In the genomic region with DNA sequence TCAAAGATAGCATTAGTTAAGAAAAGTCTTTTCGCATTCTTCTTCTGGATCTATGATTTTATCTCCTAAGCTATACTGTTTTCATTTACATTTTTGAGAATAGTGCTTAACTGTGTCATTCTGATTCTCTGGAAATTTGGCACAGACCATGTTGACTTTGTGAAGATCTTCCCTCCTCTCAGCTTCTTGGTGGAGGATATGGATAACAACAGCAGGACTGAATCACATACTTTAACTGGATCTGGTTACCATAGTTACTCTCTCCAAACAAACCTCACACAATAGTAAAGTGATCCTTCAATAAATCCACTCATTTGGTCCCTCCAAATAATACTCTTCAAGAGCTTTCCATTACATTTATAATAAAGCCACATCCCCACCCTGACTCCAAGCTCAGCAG, we compare ENCODE assay signal across 25 mouse cellular contexts.
DNase-seq lines count a peak whose midpoint lies in the region; ATAC-seq and TF ChIP-seq lines count a peak whose summit lies in the region.
"Had no signal": no experiment of that assay in that cellular context is flagged by ENCODE, and none has a peak within 500 bp of the region (broad histone marks: within the 10 kb centered on the region; RNA-seq: fewer than 3 reads in every experiment).

No protein-coding gene starts in this region.

- H3K9me3 ChIP-seq in embryonic facial prominence, embryonic 14.5 days (ENCODE audit: control insufficient read depth, low read length), result no peaks in the 10 kb centered on the region
- H3K9me3 ChIP-seq in embryonic facial prominence, embryonic 10.5 days, result no peaks in the 10 kb centered on the region
- H3K9me3 ChIP-seq in kidney, postnatal 0 days (replicated peaks; ENCODE audit: low read length), result no peaks in the 10 kb centered on the region
- H3K9me3 ChIP-seq in midbrain, embryonic 11.5 days (ENCODE audit: control insufficient read depth, low read length), result no peaks in the 10 kb centered on the region
- H3K9me3 ChIP-seq in midbrain, embryonic 10.5 days (replicated peaks), result no peaks in the 10 kb centered on the region
- H3K9me3 ChIP-seq: embryonic facial prominence, embryonic 13.5 days; forebrain, embryonic 10.5 days; forebrain, embryonic 13.5 days; heart, embryonic 12.5 days; heart, embryonic 15.5 days; hindbrain, embryonic 13.5 days had no signal

- peak; percentile 7 for DNase-seq in embryonic facial prominence, embryonic 14.5 days (ENCODE audit: low spot score)
- no peak for DNase-seq in embryonic facial prominence, embryonic 10.5 days (ENCODE audit: low spot score)
- peak; percentile 55 for DNase-seq in kidney, postnatal 0 days (ENCODE audit: low spot score)
- DNase-seq in kidney, postnatal 4 days, result no peak
- DNase-seq in midbrain, embryonic 11.5 days (ENCODE audit: low spot score, missing footprints), result no peak
- no peak for DNase-seq in midbrain, embryonic 10.5 days (ENCODE audit: low spot score)
- DNase-seq: adrenal gland, adult 8-10 months; adrenal gland, postnatal 25 days; cerebellum, adult 11 months; cerebellum, adult 2 months; cerebellum, adult 9-11 months; cerebellum, postnatal 25 days; gastrocnemius, postnatal 25 days; heart, adult 18-20 months; heart, postnatal 14 days had no signal

- 82% methylated on average over 1 of the region's 1 CpGs for WGBS in embryonic facial prominence, embryonic 14.5 days
- 93% methylated on average over 1 of the region's 1 CpGs for WGBS in embryonic facial prominence, embryonic 10.5 days
- WGBS in kidney, postnatal 0 days, result 72% methylated on average over 1 of the region's 1 CpGs
- WGBS in midbrain, embryonic 11.5 days, result 96% methylated on average over 1 of the region's 1 CpGs
- WGBS in midbrain, embryonic 10.5 days, result 85% methylated on average over 1 of the region's 1 CpGs

- TF ChIP-seq CTCF in kidney, postnatal 0 days (IDR thresholded peaks at IDR 0.05; ENCODE audit: low read depth), result no peak

- ATAC-seq in embryonic facial prominence, embryonic 14.5 days (ENCODE audit: low read depth), result no peak
- ATAC-seq in kidney, postnatal 0 days (replicated peaks; ENCODE audit: low FRiP score, low read depth), result no peak
- 0 out of 2 replicates have a peak, but pooled peaks have one; percentile 33 for ATAC-seq in midbrain, embryonic 11.5 days (ENCODE audit: low FRiP score)
- ATAC-seq in megakaryocyte progenitor cell, adult 5-6 weeks (replicated peaks; ENCODE audit: poor library complexity), result no peak
- ATAC-seq: activated CD4-positive, CD25-positive, alpha-beta regulatory T cell, adult 4 months; forebrain, embryonic 13.5 days; forebrain, embryonic 16.5 days; hindbrain, embryonic 16.5 days had no signal

- no peaks in the 10 kb centered on the region for H3K36me3 ChIP-seq in embryonic facial prominence, embryonic 14.5 days (ENCODE audit: control insufficient read depth, insufficient read depth, low read length)
- no peaks in the 10 kb centered on the region for H3K36me3 ChIP-seq in embryonic facial prominence, embryonic 10.5 days (replicated peaks)
- no peaks in the 10 kb centered on the region for H3K36me3 ChIP-seq in kidney, postnatal 0 days (ENCODE audit: insufficient read depth, low read length)
- H3K36me3 ChIP-seq in midbrain, embryonic 11.5 days (ENCODE audit: control insufficient read depth, insufficient read depth, low read length), result no peaks in the 10 kb centered on the region
- H3K36me3 ChIP-seq in midbrain, embryonic 10.5 days, result no peaks in the 10 kb centered on the region
- H3K36me3 ChIP-seq: embryonic facial prominence, embryonic 13.5 days; forebrain, embryonic 10.5 days; heart, embryonic 12.5 days; heart, embryonic 15.5 days; hindbrain, embryonic 13.5 days had no signal

- no peaks in the 10 kb centered on the region for H3K4me1 ChIP-seq in embryonic facial prominence, embryonic 14.5 days (ENCODE audit: control insufficient read depth, insufficient read depth, low read length)
- H3K4me1 ChIP-seq in embryonic facial prominence, embryonic 10.5 days, result no peaks in the 10 kb centered on the region
- H3K4me1 ChIP-seq in kidney, postnatal 0 days (replicated peaks; ENCODE audit: insufficient read depth, low read length), result no peaks in the 10 kb centered on the region
- H3K4me1 ChIP-seq in midbrain, embryonic 11.5 days (ENCODE audit: control insufficient read depth, insufficient read depth, low read length), result no peaks in the 10 kb centered on the region
- H3K4me1 ChIP-seq in midbrain, embryonic 10.5 days, result peaks cover 4% of the 10 kb centered on the region; the same call in 1 of the 2 replicates
- H3K4me1 ChIP-seq: embryonic facial prominence, embryonic 13.5 days; forebrain, embryonic 13.5 days; heart, embryonic 12.5 days; heart, embryonic 15.5 days; hindbrain, embryonic 13.5 days had no signal

- no peak overlapping the region for H3K4me3 ChIP-seq in embryonic facial prominence, embryonic 14.5 days (ENCODE audit: low read depth, low read length)
- no peak overlapping the region for H3K4me3 ChIP-seq in embryonic facial prominence, embryonic 10.5 days
- H3K4me3 ChIP-seq in kidney, postnatal 0 days (replicated peaks; ENCODE audit: low read depth, low read length), result no peak overlapping the region
- H3K4me3 ChIP-seq in midbrain, embryonic 11.5 days (ENCODE audit: low read depth, low read length), result no peak overlapping the region
- no peak overlapping the region for H3K4me3 ChIP-seq in midbrain, embryonic 10.5 days
- H3K4me3 ChIP-seq: embryonic facial prominence, embryonic 13.5 days; forebrain, embryonic 10.5 days; forebrain, embryonic 13.5 days; heart, embryonic 12.5 days; heart, embryonic 15.5 days; hindbrain, embryonic 13.5 days had no signal

- no peak overlapping the region for H3K27ac ChIP-seq in embryonic facial prominence, embryonic 14.5 days (replicated peaks; ENCODE audit: low read depth, low read length)
- no peak overlapping the region for H3K27ac ChIP-seq in embryonic facial prominence, embryonic 10.5 days (replicated peaks)
- no peak overlapping the region for H3K27ac ChIP-seq in kidney, postnatal 0 days
- H3K27ac ChIP-seq in midbrain, embryonic 11.5 days (ENCODE audit: low read depth, low read length), result no peak overlapping the region
- H3K27ac ChIP-seq in midbrain, embryonic 10.5 days (replicated peaks), result no peak overlapping the region
- H3K27ac ChIP-seq: embryonic facial prominence, embryonic 13.5 days; forebrain, embryonic 10.5 days; forebrain, embryonic 13.5 days; heart, embryonic 15.5 days; hindbrain, embryonic 13.5 days had no signal

- no peak overlapping the region for H3K4me2 ChIP-seq in embryonic facial prominence, embryonic 14.5 days (ENCODE audit: low read depth, low read length)
- H3K4me2 ChIP-seq in kidney, postnatal 0 days (ENCODE audit: low read length), result no peak overlapping the region
- H3K4me2 ChIP-seq in midbrain, embryonic 11.5 days, result no peak overlapping the region
- H3K4me2 ChIP-seq: embryonic facial prominence, embryonic 13.5 days; forebrain, embryonic 13.5 days; heart, embryonic 12.5 days; heart, embryonic 15.5 days; hindbrain, embryonic 13.5 days had no signal

- no peaks in the 10 kb centered on the region for H3K27me3 ChIP-seq in embryonic facial prominence, embryonic 14.5 days (replicated peaks; ENCODE audit: control insufficient read depth, insufficient read depth, low read length)
- no peaks in the 10 kb centered on the region for H3K27me3 ChIP-seq in embryonic facial prominence, embryonic 10.5 days (replicated peaks; ENCODE audit: low read depth, poor library complexity, severe bottlenecking)
- H3K27me3 ChIP-seq in kidney, postnatal 0 days (ENCODE audit: insufficient read depth, low read length), result no peaks in the 10 kb centered on the region
- H3K27me3 ChIP-seq in midbrain, embryonic 11.5 days (ENCODE audit: control insufficient read depth, insufficient read depth, low read length), result no peaks in the 10 kb centered on the region
- no peaks in the 10 kb centered on the region for H3K27me3 ChIP-seq in midbrain, embryonic 10.5 days (ENCODE audit: low read depth, poor library complexity, severe bottlenecking)
- H3K27me3 ChIP-seq: embryonic facial prominence, embryonic 13.5 days; forebrain, embryonic 13.5 days; heart, embryonic 12.5 days; heart, embryonic 15.5 days; hindbrain, embryonic 13.5 days had no signal

- H3K9ac ChIP-seq in embryonic facial prominence, embryonic 14.5 days (ENCODE audit: low read depth, low read length), result no peak overlapping the region
- no peak overlapping the region for H3K9ac ChIP-seq in kidney, postnatal 0 days (ENCODE audit: low read depth, low read length)
- H3K9ac ChIP-seq in midbrain, embryonic 11.5 days (ENCODE audit: low read length), result no peak overlapping the region
- H3K9ac ChIP-seq: embryonic facial prominence, embryonic 13.5 days; forebrain, embryonic 13.5 days; heart, embryonic 12.5 days; heart, embryonic 15.5 days; hindbrain, embryonic 13.5 days had no signal

Comparison
In these comparisons a context has a peak if more than half of its experiments do, and no peak if none do; other contexts are left out.
1. DNase-seq: peak in embryonic facial prominence, embryonic 14.5 days (single experiment) and kidney, postnatal 0 days (single experiment); none in embryonic facial prominence, embryonic 10.5 days (single experiment), kidney, postnatal 4 days (0 of 2), midbrain, embryonic 11.5 days (single experiment) and midbrain, embryonic 10.5 days (single experiment).